Mouse (Mus musculus) spleen, postnatal 10 days (tissue): ENCODE measurements around the gene Vmn2r20.
"Not testable (repeated sequence)": the region's sequence is repeated elsewhere in the genome, so short reads cannot be mapped to it uniquely, and the experiment has no call there.

Experiments
- DNase-seq, 2 experiments: peaks; one replicate each; pipeline ENCODE4 v3.0.0; 2021 to 2022; ENCODE audit warnings: low spot score in 2 of 2

Gene Vmn2r20

GRCm38 (mm10) chr6:123418016-123418415 lies at the start of gene Vmn2r20:
Vmn2r20 (minus strand) TSS chr6:123418116.
- DNase-seq, result not testable (repeated sequence)

- not testable (repeated sequence) for DNase-seq
Observed at GRCm38 (mm10) chr6:123424413-123424812, 6.5 kb upstream of the Vmn2r20 start.

- not testable (repeated sequence) for DNase-seq
Observed at GRCm38 (mm10) chr6:123406918-123407665, 10.8 kb downstream of the Vmn2r20 start.

GRCm38 (mm10) chr6:123388824-123389223 lies 29.1 kb downstream of the Vmn2r20 start:
- not testable (repeated sequence) for DNase-seq

- DNase-seq, result no peak
Observed at GRCm38 (mm10) chr6:123346141-123346540, 71.8 kb downstream of the Vmn2r20 start.

- DNase-seq, result no peak
Observed at GRCm38 (mm10) chr6:123340093-123340492, 77.8 kb downstream of the Vmn2r20 start.

- no peak for DNase-seq
Observed at GRCm38 (mm10) chr6:123332503-123332902, 85.4 kb downstream of the Vmn2r20 start.
